Mouse (Mus musculus): ENCODE data around the gene Cds2.
A peak's percentile ranks its signal among the peaks of the same experiment; 100 is the strongest.
"Not testable (repeated sequence)": the region's sequence is repeated elsewhere in the genome, so short reads cannot be mapped to it uniquely, and the experiment has no call there.

Gene Cds2

DNA sequence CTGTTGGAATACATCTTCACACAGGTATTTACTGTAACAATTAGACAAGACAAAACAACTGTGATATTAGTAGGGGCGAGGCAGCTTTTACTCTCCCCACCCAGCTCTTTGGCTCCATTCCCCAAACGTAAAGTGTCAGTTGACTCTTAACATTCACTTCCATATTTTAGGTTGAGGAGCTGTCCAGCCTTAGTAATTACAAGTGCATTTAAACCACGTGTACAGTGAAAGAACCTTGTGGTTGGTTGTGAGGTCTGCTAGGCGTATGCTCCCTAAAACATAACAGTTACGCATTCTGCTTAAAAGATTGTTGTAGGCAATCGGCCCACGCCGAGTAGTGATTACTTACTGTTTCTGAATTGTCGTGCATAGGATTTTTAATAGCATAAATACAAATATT, 2.2 kb downstream of the Cds2 start:
- DNase-seq (ENCODE audit: low read depth, low spot score) = no peak

DNA sequence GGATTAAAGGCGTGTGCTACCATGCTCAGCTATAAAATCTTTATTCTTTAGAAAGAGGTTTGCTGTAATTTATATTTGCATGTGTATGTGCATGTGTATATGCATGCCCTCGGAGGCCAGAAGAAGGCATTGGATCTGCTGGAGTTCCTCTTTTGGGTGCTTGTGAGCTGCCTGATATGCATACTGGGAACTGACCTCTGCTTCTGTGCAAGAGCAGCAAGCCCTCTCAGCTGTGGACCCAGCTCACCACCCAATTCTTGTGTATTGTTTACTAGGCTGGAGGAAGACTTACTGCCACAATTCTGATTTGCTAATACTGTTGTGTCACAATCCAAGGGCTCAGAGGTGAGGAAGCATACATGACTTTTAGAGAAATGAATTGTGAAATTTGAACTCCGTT, 3.1 kb downstream of the Cds2 start:
- no peak for DNase-seq (ENCODE audit: low read depth, low spot score)

DNA sequence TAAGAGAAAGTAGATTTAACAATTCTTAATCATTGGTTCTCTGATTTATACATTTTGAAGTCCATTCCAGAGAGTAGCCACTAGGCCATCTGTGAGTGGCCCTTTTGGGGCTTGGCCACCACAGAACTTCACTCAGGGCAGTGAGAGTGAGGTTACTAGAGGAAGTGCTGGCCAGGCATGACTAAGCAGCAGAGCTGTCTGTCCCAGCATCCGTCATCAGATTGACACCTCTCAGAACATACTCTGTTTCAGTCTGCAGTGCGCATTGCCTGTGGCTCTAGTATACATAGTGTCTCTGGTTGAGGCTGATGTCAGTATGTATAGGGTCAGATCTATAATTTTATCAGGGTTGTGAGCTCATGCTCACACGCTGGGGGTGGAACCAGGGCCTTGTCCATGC, 6.3 kb downstream of the Cds2 start:
- no peak for DNase-seq (ENCODE audit: low read depth, low spot score)

DNA sequence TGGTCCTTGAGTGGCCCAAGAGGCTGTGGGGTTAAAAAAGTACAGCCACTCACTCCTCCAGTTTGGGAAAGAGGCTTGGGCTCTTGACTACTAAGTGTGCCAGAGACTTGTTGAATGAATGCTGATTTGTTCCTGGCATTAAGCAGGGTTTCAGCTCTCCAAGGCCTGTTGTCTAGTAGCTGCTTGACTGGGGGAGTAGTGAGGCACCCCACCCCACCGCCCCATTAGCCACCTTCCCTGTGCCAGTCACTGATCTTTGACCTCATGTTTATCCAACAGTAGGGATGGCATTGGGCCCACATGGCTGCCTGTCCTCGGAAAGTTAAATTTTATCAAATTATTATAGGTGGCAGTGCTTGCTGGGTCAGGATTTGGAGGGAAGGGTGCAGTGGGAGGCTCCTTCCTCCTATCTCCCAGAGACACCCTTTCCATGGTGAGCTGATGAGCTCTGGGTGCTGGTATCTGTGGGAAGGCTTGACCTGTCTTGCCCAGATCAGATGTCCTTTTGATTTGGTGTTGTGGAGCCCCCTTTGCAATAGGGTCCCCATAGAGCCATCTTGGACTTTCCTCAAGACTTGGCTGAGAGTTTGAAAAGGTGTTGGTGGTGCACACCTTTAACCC, 7.5 kb downstream of the Cds2 start:
- no peak for DNase-seq (ENCODE audit: low read depth, low spot score)

- DNase-seq (ENCODE audit: low read depth, low spot score) = no peak
Observed at GRCm38 (mm10) chr2:132272694-132273389, 9.9 kb downstream of the Cds2 start.

GRCm38 (mm10) chr2:132275527-132275926, 12.6 kb downstream of the Cds2 start:
- no peak for DNase-seq (ENCODE audit: low read depth, low spot score)

- no peak for DNase-seq (ENCODE audit: low read depth, low spot score)
Observed at GRCm38 (mm10) chr2:132276249-132276648, 13.3 kb downstream of the Cds2 start.

DNA sequence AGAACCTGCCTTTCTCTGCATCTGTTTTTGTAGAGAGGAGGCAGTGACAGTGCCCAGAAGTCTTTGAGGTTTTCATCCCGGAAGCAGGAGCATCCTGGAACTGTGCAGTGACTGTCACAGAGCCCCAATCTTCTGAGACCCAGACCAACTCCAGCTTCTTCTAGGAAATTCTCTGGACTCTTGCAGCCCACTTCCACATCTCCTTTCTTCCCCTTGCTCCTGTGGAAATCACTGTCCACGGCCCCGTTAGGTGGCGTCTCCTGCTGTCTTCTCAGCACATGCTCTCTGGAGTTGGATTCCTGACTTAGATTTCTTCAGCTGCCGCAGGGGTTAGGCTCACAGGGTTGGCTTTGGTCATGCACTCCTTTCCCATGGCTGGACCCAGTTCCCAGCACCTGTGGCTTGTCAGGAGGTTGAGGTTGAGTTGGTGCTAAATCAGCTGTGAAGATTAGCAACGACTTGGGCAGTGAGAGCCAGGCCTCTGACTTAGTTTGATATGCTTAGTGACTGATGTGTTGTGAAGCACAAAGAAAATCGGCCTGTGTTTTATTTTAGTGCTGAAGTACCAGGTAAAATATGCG, 15.4 kb downstream of the Cds2 start:
- DNase-seq (ENCODE audit: low read depth, low spot score) = no peak

- no peak for DNase-seq (ENCODE audit: low read depth, low spot score)
Observed at GRCm38 (mm10) chr2:132279336-132279882, 16.5 kb downstream of the Cds2 start.

GRCm38 (mm10) chr2:132279978-132280377, 17.0 kb downstream of the Cds2 start:
- DNase-seq (ENCODE audit: low read depth, low spot score) = no peak

DNA sequence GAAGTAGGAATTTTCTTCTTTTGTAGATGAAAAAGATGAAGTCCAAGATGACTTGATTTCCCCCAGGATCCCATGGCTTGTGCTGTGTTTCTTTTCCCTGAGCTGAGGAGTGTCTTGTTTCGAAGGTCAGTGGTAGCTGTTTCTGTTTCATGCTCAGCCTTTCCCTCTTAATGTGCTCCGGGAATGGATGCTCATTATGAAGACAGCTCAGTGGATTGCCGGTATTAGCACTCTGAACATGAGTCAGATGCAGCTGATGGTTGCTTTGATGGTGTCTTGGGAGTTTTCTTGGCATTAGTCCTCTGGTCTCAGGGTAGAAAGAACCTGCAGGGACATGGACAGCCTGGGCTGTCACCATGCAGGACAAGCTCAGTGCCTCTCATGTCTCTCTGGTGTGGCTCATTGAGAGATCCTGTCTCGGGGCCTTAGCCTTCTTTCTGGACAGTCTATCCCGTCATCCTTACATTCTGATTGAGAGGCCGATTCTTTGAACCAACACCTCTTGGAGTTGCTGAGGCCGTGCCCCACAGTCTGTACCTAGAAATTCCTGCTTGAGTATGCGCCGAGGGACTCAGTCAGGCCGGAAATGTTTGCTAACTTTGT, 17.7 kb downstream of the Cds2 start:
- no peak for DNase-seq (ENCODE audit: low read depth, low spot score)

DNA sequence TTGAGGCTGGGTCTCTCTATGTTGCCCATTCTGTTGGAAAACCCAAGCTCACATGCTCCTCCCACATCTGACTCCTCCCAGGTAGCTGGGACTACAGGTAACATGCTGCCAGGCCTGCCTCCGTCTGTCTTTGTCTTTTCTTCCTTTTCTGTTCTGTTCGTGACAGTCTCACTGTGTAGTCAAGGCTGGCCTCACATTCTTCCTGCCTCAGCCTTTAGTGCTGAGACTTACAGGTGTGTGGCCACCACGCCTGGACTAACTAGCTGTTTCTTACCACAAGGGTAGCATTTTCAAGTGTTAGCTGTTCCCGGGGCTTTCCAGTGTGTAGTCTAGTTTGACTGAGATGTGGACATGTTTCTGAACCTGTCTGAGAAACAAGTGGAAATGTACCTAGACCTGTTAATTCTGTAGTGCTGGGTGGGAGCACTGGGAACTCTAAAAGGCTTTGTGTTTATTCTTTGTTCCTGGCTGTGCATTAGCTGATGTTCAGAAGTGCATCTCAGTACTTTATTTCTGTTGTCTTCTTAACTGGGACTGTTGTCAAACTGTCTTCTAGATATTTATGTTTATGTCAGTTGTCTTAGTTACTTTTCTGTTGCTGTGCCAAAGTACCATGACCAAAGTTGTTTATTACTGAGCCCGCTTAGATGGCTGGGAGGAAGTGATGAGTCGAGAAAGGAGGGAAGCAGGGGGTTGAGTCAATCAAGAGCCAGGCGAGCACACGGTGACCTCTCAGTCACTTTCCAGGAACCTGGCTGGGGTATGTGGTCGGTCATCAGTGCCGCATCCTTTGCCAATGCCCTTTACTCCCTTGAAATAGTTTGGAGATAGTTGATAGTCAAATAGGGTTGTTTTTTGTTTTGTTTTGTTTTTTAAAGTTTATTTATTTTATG, 18.9 kb downstream of the Cds2 start:
- DNase-seq (ENCODE audit: low read depth, low spot score) = no peak

DNA sequence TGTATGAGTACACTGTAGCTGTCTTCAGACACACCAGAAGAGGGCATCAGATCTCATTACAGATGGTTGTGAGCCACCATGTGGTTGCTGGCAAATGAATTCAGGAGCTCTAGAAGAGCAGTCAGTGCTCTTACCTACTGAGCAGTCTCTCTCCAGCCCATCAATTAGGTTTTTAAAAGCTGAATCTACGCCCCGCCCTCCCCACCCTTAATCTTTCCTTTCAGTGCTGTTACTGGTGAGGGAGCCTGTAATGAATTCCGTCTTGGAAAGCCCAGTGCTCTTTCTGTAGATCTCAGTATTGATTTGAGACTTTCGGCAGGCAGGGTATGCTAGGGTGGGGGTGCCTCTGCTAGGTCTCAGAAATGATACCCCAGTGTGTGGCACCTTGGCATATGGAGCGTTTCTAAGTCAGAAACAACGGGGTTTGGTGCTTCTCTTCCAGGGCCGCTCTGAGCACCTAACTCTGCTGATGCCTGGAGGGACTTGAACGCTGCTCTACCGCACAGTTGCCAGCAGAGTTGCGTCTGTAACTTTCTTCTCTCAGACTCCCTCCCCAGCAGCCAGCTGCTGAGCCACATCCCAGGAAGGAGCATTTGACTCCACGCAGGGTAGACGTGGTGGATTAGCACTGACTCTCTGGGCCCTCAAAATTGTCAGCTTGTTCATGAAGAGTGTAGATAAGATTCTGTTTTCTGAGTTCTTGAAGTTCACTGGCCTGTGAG, 19.7 kb downstream of the Cds2 start:
- DNase-seq (ENCODE audit: low read depth, low spot score) = no peak

DNA sequence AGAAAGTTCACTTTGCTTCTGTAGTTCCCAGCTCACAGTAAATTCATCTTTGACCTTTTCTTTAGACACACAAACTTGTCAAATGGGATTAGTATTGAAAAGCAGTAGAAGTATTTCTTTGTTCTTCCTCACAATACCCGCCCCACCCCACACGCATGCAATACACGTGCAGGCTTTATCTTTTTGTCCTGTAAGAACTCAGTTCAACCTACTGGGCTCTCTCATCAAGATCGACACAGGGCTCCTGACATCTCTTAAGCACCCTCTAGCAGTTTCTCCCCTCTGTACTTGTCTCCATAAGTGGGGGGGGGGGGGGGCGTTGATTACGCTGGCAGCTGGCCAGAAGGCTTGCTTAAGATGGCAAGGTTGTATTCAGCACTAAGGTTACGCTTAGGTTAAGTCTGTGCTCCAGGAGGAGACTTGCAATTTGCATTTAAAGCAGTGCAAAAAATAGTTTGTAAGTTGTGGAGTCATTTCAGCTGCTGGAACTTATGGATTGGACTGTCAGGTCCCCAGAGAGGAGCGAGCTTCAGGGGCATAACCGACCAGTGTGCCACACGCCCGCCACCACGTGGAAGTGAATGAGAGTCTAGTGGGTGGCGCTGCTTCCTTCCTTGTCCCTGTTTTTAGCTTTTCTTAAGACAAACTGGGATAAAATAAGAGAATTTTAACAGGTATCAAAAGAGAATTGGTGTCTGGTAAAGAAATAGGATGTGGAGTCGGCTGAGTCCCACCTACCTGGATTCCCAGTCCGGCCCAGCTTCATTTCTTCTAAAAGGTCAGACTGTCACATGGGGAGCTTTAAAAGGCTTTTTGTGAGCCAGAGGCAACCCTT, 20.5 kb downstream of the Cds2 start:
- DNase-seq (ENCODE audit: low read depth, low spot score) = no peak

DNA sequence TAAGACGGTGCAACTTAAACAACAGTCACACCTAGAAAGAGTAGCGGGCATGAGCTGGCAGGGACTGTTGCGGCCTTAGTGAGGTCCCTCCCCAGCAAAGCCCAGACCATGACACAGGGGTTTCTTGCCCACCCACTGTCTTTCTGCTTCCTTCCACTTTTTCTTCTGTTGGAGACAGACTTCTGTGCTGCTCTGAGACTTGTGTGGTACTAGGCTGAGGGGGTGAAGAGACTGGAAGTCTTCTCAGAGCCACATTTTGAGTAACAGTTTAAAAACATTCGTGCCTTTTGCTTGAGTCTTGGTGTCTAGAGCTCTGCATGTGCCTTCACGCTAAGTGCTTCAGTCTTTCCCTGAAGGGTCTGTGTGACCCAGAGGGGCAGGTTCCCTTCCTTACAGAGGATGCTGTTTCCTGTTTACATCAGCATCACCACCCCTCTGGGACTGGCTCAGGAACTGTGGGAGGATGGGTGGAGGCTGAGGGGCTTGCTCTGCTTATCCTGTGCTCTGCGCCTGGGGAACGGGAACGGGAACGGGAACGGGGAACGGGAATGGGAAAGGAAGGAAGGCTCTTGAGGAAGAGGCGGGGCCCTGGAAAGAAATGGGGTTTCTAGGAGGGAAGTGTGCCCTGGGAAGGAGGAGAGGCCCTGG, 21.7 kb downstream of the Cds2 start:
- DNase-seq (ENCODE audit: low read depth, low spot score) = peak; percentile 63

DNA sequence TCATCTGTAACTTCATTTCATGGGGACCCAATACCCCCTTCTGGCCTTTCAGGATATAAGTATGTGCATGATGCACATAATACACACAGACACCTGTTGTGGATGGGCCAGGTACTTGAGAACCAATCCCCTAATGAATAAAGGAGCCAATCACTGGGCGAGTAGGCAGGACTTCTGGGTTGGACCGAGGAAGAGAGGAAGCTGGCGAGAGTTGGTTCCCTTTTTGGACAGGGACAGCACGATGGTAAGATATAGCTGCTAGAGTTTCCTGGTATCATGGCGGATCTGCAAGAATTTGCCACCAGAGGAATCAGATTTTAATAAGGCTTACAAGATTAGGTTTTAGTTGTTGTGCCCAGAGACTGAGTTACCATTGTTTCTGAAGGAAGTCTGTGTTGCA, 22.8 kb downstream of the Cds2 start:
- DNase-seq (ENCODE audit: low read depth, low spot score) = not testable (repeated sequence)

DNA sequence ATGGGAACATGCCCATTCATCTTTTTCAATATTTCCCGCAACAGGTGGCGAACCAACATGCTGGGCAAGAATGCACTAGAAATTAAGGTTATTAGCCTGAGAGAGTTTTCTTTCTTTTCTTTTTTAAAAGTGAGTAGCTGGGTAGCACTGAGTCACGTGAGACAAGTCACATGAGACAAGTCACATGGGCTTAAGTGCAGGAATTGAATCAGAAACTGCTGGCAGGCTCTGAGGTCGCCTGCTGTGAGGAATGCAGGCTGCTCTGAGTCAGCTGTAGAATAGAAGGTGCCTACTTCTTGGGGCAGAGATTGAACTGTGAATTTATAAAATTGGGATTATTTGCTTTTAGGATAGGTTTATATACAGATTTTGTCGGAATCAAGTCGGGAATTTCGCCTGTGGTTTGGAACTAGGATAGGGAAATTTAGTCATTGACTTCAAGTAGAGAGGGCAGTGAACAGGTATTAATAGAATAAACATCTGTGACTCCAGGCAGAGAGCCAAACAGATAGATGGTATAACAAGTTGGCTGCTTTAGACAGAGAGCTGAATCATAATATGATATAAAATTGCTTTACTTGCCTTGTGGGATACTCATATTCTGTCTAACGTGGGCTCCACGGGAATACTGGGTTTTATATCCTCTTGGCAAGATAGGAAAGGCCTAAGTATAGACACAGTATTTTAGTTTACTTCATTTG, 23.6 kb downstream of the Cds2 start:
- DNase-seq (ENCODE audit: low read depth, low spot score) = peak; percentile 47

- DNase-seq (ENCODE audit: low read depth, low spot score) = not testable (repeated sequence)
Observed at GRCm38 (mm10) chr2:132289213-132289612, 26.3 kb downstream of the Cds2 start.

GRCm38 (mm10) chr2:132290808-132291207, 27.9 kb downstream of the Cds2 start:
- DNase-seq (ENCODE audit: low read depth, low spot score) = no peak

Measured in skeletal muscle tissue, adult 2 months (tissue).